Mouse (Mus musculus): Measurements from ENCODE around the gene Fam172a. TPM values are rescaled to one million over a fixed set of nuclear protein-coding genes. Genes with fewer than 3 reads are reported as not detected.

Gene Fam172a
- polyA plus RNA-seq, 1 experiment: 16.3 TPM

DNA sequence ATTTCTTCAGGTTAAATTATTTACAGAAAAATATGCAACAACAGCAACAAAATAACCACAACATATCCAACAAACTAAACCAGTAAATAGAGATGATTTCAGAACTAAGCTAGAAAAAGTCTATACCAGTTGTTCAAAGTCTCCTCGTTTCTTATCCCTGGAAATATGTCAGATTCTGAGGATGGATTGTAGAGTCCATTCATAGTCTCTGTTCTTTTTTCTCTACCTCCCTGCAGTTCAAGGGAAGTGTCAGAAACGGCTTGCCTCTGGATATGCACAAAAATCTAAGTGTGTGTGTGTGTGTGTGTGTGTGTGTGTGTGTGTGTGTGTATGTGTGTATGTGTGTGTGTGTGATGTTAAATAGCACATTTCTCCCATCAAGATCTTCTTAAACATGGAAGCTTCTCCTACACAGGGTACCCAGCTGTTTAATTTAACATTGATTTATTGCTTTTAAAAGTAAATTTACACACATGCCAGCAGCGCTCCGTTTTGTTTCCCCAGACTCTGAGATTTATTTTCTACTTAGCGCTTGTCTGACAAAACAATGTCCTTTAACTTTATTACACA lies 475.6 kb downstream of the Fam172a start:
- 82% methylated on average over 5 of the region's 5 CpGs for WGBS
- no peaks in the 10 kb centered on the region for H3K4me1 ChIP-seq (ENCODE audit: control insufficient read depth, insufficient read depth, low read length)
- DNase-seq: no peak
- no peak overlapping the region for H3K27ac ChIP-seq (ENCODE audit: insufficient read depth, low read length)
- no peaks in the 10 kb centered on the region; the same call in 1 of the 2 replicates for H3K27me3 ChIP-seq (ENCODE audit: control insufficient read depth, insufficient read depth, low read length)
- no peak for TF ChIP-seq POLR2A (IDR thresholded peaks at IDR 0.05; ENCODE audit: borderline replicate concordance, insufficient read depth, low read length)
- TF ChIP-seq CTCF (IDR thresholded peaks at IDR 0.05; ENCODE audit: borderline replicate concordance, insufficient read depth, low read depth, low read length): no peak
- H3K4me3 ChIP-seq (replicated peaks; ENCODE audit: insufficient read depth, low read depth, low read length): no peak overlapping the region

- no peak for DNase-seq
- H3K4me3 ChIP-seq (replicated peaks; ENCODE audit: insufficient read depth, low read depth, low read length): no peak overlapping the region
Measured at GRCm38 (mm10) chr13:78178021-78178420, 476.2 kb downstream of the Fam172a start.

DNA sequence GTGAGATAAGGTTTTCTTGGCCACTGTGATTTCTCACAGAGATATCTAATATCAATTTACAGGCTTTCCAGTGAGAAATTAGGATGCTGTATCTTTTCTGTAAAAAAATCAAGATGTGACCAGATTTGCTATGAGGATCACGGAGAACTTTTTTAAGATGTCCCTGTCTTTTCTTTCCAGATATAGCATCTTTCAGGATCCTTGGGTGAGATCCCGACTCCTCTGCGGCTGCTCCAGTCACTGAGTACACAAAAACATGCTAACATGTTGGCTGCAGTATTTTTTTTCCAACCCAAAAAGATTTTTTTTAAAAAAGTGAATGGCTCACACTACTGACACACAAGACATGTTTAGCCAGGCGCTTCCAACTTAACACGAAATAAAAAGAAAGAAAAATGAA lies 476.9 kb downstream of the Fam172a start:
- Histone ChIP-seq H3K4me1 (ENCODE audit: control insufficient read depth, insufficient read depth, low read length) (no peaks in the 10 kb centered on the region), H3K4me3 (replicated peaks; ENCODE audit: insufficient read depth, low read depth, low read length) (no peak overlapping the region), H3K27me3 (ENCODE audit: control insufficient read depth, insufficient read depth, low read length) (no peaks in the 10 kb centered on the region; the same call in 1 of the 2 replicates), H3K27ac (ENCODE audit: insufficient read depth, low read length) (no peak overlapping the region)
- no peak for DNase-seq
- no peak for TF ChIP-seq CTCF (IDR thresholded peaks at IDR 0.05; ENCODE audit: borderline replicate concordance, insufficient read depth, low read depth, low read length)
- TF ChIP-seq POLR2A (IDR thresholded peaks at IDR 0.05; ENCODE audit: borderline replicate concordance, insufficient read depth, low read length): no peak
- WGBS: 62% methylated on average over 5 of the region's 5 CpGs

More at GRCm38 (mm10) chr13:78178021-78178420, 476.2 kb downstream of the Fam172a start:
- TF ChIP-seq CTCF (IDR thresholded peaks at IDR 0.05; ENCODE audit: borderline replicate concordance, insufficient read depth, low read depth, low read length): no peak
- TF ChIP-seq POLR2A (IDR thresholded peaks at IDR 0.05; ENCODE audit: borderline replicate concordance, insufficient read depth, low read length): no peak
- WGBS: 78% methylated on average over 1 of the region's 1 CpGs
- Histone ChIP-seq H3K27me3 (ENCODE audit: control insufficient read depth, insufficient read depth, low read length) (no peaks in the 10 kb centered on the region; the same call in 1 of the 2 replicates), H3K4me1 (ENCODE audit: control insufficient read depth, insufficient read depth, low read length) (no peaks in the 10 kb centered on the region), H3K27ac (ENCODE audit: insufficient read depth, low read length) (no peak overlapping the region)

DNA sequence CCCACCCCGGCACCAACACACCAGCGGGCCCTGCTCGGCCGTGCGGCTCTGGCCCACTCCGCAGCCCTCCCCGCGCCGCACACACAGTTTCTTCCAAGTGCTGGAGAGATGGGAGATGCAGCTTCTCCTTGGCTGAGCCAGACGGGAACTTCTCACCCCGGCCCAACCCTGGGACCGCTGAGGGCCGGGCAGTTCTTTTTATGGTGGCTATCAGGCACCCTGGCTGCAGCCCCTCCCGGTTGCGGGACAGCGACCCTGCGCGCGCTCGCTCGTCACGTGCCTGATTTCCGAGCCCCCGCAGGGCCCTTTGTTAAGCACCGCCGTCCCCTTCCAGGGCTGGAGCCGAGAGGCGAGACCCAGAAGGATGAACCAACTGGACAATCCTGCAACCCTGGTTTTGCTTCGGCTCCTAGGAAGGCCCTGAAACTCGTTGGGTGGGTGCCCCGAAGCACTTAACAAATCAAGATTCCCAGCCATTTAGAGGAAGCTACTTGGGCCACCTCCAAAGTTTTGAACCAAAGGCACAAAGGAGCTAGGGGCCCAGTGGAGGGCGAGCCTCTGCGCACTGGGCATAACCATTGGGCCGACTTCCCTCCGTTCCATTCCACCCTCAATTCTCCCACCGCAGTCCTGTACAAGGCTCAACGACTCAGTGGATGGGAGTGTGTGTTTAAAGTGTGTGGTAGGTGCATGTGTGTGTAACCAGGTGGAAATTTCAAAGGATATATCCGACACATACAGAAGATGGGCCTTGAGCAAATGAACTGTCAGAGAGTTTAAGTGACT lies 477.7 kb downstream of the Fam172a start:
- 17% methylated on average over 38 of the region's 38 CpGs for WGBS
- peak; percentile 40 to 45 for DNase-seq
- Histone ChIP-seq H3K27ac (ENCODE audit: insufficient read depth, low read length) (no peak overlapping the region), H3K4me3 (replicated peaks; ENCODE audit: insufficient read depth, low read depth, low read length) (peak overlapping the region; percentile 55), H3K4me1 (ENCODE audit: control insufficient read depth, insufficient read depth, low read length) (no peaks in the 10 kb centered on the region), H3K27me3 (ENCODE audit: control insufficient read depth, insufficient read depth, low read length) (no peaks in the 10 kb centered on the region; the same call in 1 of the 2 replicates)
- TF ChIP-seq POLR2A (IDR thresholded peaks at IDR 0.05; ENCODE audit: borderline replicate concordance, insufficient read depth, low read length): no peak
- no peak for TF ChIP-seq CTCF (IDR thresholded peaks at IDR 0.05; ENCODE audit: borderline replicate concordance, insufficient read depth, low read depth, low read length)

- no peak overlapping the region for H3K4me3 ChIP-seq (replicated peaks; ENCODE audit: insufficient read depth, low read depth, low read length)
- H3K27me3 ChIP-seq (ENCODE audit: control insufficient read depth, insufficient read depth, low read length): no peaks in the 10 kb centered on the region; the same call in 1 of the 2 replicates
- H3K27ac ChIP-seq (ENCODE audit: insufficient read depth, low read length): no peak overlapping the region
- DNase-seq: no peak
- no peaks in the 10 kb centered on the region for H3K4me1 ChIP-seq (ENCODE audit: control insufficient read depth, insufficient read depth, low read length)
- TF ChIP-seq CTCF (IDR thresholded peaks at IDR 0.05; ENCODE audit: borderline replicate concordance, insufficient read depth, low read depth, low read length): no peak
- no peak for TF ChIP-seq POLR2A (IDR thresholded peaks at IDR 0.05; ENCODE audit: borderline replicate concordance, insufficient read depth, low read length)
- WGBS: 89% methylated on average over 3 of the region's 3 CpGs
Measured at GRCm38 (mm10) chr13:78180261-78180660, 478.4 kb downstream of the Fam172a start.

- no peaks in the 10 kb centered on the region; the same call in 1 of the 2 replicates for H3K27me3 ChIP-seq (ENCODE audit: control insufficient read depth, insufficient read depth, low read length)
- peak; percentile 56 to 70 for DNase-seq
- H3K4me1 ChIP-seq (ENCODE audit: control insufficient read depth, insufficient read depth, low read length): no peaks in the 10 kb centered on the region
- H3K27ac ChIP-seq (ENCODE audit: insufficient read depth, low read length): peak overlapping the region; percentile 62; the same call in 1 of the 2 replicates
- peak; percentile 14; the same call in 1 of the 2 replicates for TF ChIP-seq POLR2A (IDR thresholded peaks at IDR 0.05; ENCODE audit: borderline replicate concordance, insufficient read depth, low read length)
- no peak for TF ChIP-seq CTCF (IDR thresholded peaks at IDR 0.05; ENCODE audit: borderline replicate concordance, insufficient read depth, low read depth, low read length)
- peak overlapping the region; percentile 80 for H3K4me3 ChIP-seq (replicated peaks; ENCODE audit: insufficient read depth, low read depth, low read length)
- WGBS: 2% methylated on average over 44 of the region's 44 CpGs
Measured at GRCm38 (mm10) chr13:78181071-78181929, 479.5 kb downstream of the Fam172a start.

DNA sequence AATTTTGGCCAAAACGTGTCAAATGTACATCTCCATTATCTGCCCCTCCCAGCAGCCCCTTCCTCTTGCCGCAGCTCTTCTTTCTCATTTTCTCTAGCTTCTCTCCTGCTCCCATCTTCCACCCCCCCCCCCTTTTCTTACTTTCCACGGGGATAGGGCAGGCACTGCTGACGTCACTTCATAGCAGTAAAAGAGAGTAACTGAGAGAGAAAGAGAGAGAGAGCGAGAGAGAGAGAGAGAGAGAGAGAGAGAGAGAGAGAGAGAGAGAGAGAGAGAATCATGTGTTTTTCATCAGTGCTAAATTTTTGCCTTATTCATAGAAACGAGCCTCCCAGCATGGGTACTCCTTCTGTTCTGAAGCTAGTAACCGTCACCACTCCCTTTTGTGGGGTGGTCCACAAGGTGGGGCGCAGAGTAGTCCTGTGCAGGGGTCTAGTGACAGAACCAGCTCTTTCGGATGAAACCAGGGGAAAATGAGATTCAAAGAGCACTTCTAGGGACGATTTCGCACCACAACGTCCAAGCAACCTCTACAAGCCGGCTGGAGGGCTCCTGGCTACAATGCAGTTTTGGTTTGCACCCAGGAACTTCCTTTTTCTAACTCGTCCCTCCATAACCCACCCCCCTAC lies 480.2 kb downstream of the Fam172a start:
- WGBS: 19% methylated on average over 14 of the region's 14 CpGs
- H3K27ac ChIP-seq (ENCODE audit: insufficient read depth, low read length): peak overlapping the region; percentile 62; the same call in 1 of the 2 replicates
- peak overlapping the region; percentile 80 for H3K4me3 ChIP-seq (replicated peaks; ENCODE audit: insufficient read depth, low read depth, low read length)
- no peaks in the 10 kb centered on the region; the same call in 1 of the 2 replicates for H3K27me3 ChIP-seq (ENCODE audit: control insufficient read depth, insufficient read depth, low read length)
- TF ChIP-seq POLR2A (IDR thresholded peaks at IDR 0.05; ENCODE audit: borderline replicate concordance, insufficient read depth, low read length) (no peak), CTCF (IDR thresholded peaks at IDR 0.05; ENCODE audit: borderline replicate concordance, insufficient read depth, low read depth, low read length) (no peak)
- DNase-seq: peak in 1 of 2 experiments; percentile 51
- H3K4me1 ChIP-seq (ENCODE audit: control insufficient read depth, insufficient read depth, low read length): no peaks in the 10 kb centered on the region

Data from cerebellum, adult 2 months (tissue).